Mouse (Mus musculus): ENCODE measurements at regions not wholly inside any gene's neighbourhood (a gene's known extent, or its start where the extent isn't known, plus 50 kb on each side); places are given as distances from the start of the nearest gene placed in this dataset.

- Histone ChIP-seq H3K9me3 (replicated peaks; ENCODE audit: low read length) (no peaks in the 10 kb centered on the region), H3K4me2 (ENCODE audit: insufficient read depth, low read depth, poor library complexity, severe bottlenecking) (no peak overlapping the region), H3K4me3 (replicated peaks in 1 of 3; ENCODE audit: low read depth in 2 of 3, low read length in 2 of 3, poor library complexity in 1 of 3) (no peak overlapping the region), H3K27ac (ENCODE audit: insufficient read depth, low read depth) (no peak overlapping the region), H3K9ac (ENCODE audit: insufficient read depth, low read depth) (no peak overlapping the region), H3K79me2 (replicated peaks; ENCODE audit: control insufficient read depth, extremely low read depth, insufficient read depth, poor library complexity, severe bottlenecking) (no peaks in the 10 kb centered on the region), H3K36me3 (replicated peaks in 1 of 2; ENCODE audit: control insufficient read depth in 1 of 2, insufficient read depth in 1 of 2, low read length in 1 of 2) (no peaks in the 10 kb centered on the region), H3K27me3 (replicated peaks) (no peaks in the 10 kb centered on the region), H3K4me1 (ENCODE audit: control insufficient read depth in 1 of 2, insufficient read depth in 2 of 2) (no peaks in the 10 kb centered on the region)
- in situ Hi-C loops (cut with MboI; ENCODE audit: low pct_ligation_motif_present, low pct_unique_long_range_greater_than_20kb, low sequenced_read_pairs), result no loop called here
- no peak for DNase-seq (ENCODE audit: extremely low read depth)
- dilution Hi-C loops (cut with MboI; ENCODE audit: extremely low pct_ligation_motif_present, extremely low pct_unique_long_range_greater_than_20kb, low sequenced_read_pairs), result no loop called here
- TF ChIP-seq POLR2AphosphoS2 (IDR thresholded peaks at IDR 0.05; ENCODE audit: low read depth, low read length), result no peak
These were observed 102.7 kb downstream of the Gm379 start for GRCm38 (mm10) chrX:108561977-108562376.

GRCm38 (mm10) chrX:108543149-108543548 lies 121.5 kb downstream of the Gm379 start:
- dilution Hi-C loops (cut with MboI; ENCODE audit: extremely low pct_ligation_motif_present, extremely low pct_unique_long_range_greater_than_20kb, low sequenced_read_pairs), result no loop called here
- Histone ChIP-seq H3K27ac (ENCODE audit: insufficient read depth, low read depth) (no peak overlapping the region), H3K4me1 (ENCODE audit: control insufficient read depth in 1 of 2, insufficient read depth in 2 of 2) (no peaks in the 10 kb centered on the region), H3K79me2 (replicated peaks; ENCODE audit: control insufficient read depth, extremely low read depth, insufficient read depth, poor library complexity, severe bottlenecking) (no peaks in the 10 kb centered on the region), H3K4me2 (ENCODE audit: insufficient read depth, low read depth, poor library complexity, severe bottlenecking) (no peak overlapping the region), H3K9ac (ENCODE audit: insufficient read depth, low read depth) (no peak overlapping the region), H3K9me3 (replicated peaks; ENCODE audit: low read length) (no peaks in the 10 kb centered on the region), H3K27me3 (replicated peaks) (no peaks in the 10 kb centered on the region), H3K36me3 (replicated peaks in 1 of 2; ENCODE audit: control insufficient read depth in 1 of 2, insufficient read depth in 1 of 2, low read length in 1 of 2) (no peaks in the 10 kb centered on the region), H3K4me3 (replicated peaks in 1 of 3; ENCODE audit: low read depth in 2 of 3, low read length in 2 of 3, poor library complexity in 1 of 3) (no peak overlapping the region)
- in situ Hi-C loops (cut with MboI; ENCODE audit: low pct_ligation_motif_present, low pct_unique_long_range_greater_than_20kb, low sequenced_read_pairs), result no loop called here
- TF ChIP-seq CTCF (conservative IDR thresholded peaks at IDR 0.05 in 1 of 2, IDR thresholded peaks at IDR 0.05 in 1 of 2; ENCODE audit: low read depth in 2 of 2, low read length in 2 of 2), result 0 out of 4 replicates have a peak, but pooled peaks of 1 of the 2 experiments have one; percentile 3
- TF ChIP-seq TBP (conservative IDR thresholded peaks at IDR 0.05; ENCODE audit: low read depth, low read length), result no peak
- DNase-seq (ENCODE audit: extremely low read depth), result no peak

- Histone ChIP-seq H3K4me2 (ENCODE audit: insufficient read depth, low read depth, poor library complexity, severe bottlenecking) (no peak overlapping the region), H3K36me3 (replicated peaks in 1 of 2; ENCODE audit: control insufficient read depth in 1 of 2, insufficient read depth in 1 of 2, low read length in 1 of 2) (no peaks in the 10 kb centered on the region), H3K4me1 (ENCODE audit: control insufficient read depth in 1 of 2, insufficient read depth in 2 of 2) (no peaks in the 10 kb centered on the region), H3K27ac (ENCODE audit: insufficient read depth, low read depth) (no peak overlapping the region), H3K4me3 (replicated peaks in 1 of 3; ENCODE audit: low read depth in 2 of 3, low read length in 2 of 3, poor library complexity in 1 of 3) (no peak overlapping the region), H3K27me3 (replicated peaks) (no peaks in the 10 kb centered on the region), H3K79me2 (replicated peaks; ENCODE audit: control insufficient read depth, extremely low read depth, insufficient read depth, poor library complexity, severe bottlenecking) (no peaks in the 10 kb centered on the region), H3K9me3 (replicated peaks; ENCODE audit: low read length) (no peaks in the 10 kb centered on the region), H3K9ac (ENCODE audit: insufficient read depth, low read depth) (no peak overlapping the region)
- dilution Hi-C loops (cut with MboI; ENCODE audit: extremely low pct_ligation_motif_present, extremely low pct_unique_long_range_greater_than_20kb, low sequenced_read_pairs), result no loop called here
- DNase-seq (ENCODE audit: extremely low read depth), result no peak
- TF ChIP-seq MAZ (IDR thresholded peaks at IDR 0.05; ENCODE audit: low read depth, low read length), result no peak
- in situ Hi-C loops (cut with MboI; ENCODE audit: low pct_ligation_motif_present, low pct_unique_long_range_greater_than_20kb, low sequenced_read_pairs), result no loop called here
These were observed 123.3 kb downstream of the Gm379 start for GRCm38 (mm10) chrX:108541410-108541809.

- dilution Hi-C loops (cut with MboI; ENCODE audit: extremely low pct_ligation_motif_present, extremely low pct_unique_long_range_greater_than_20kb, low sequenced_read_pairs) (no loop called here), in situ Hi-C loops (cut with MboI; ENCODE audit: low pct_ligation_motif_present, low pct_unique_long_range_greater_than_20kb, low sequenced_read_pairs) (no loop called here)
- peak; percentile 52 for DNase-seq (ENCODE audit: extremely low read depth)
- Histone ChIP-seq H3K9ac (ENCODE audit: insufficient read depth, low read depth) (no peak overlapping the region), H3K36me3 (replicated peaks in 1 of 2; ENCODE audit: control insufficient read depth in 1 of 2, insufficient read depth in 1 of 2, low read length in 1 of 2) (no peaks in the 10 kb centered on the region), H3K79me2 (replicated peaks; ENCODE audit: control insufficient read depth, extremely low read depth, insufficient read depth, poor library complexity, severe bottlenecking) (no peaks in the 10 kb centered on the region), H3K4me2 (ENCODE audit: insufficient read depth, low read depth, poor library complexity, severe bottlenecking) (no peak overlapping the region), H3K27ac (ENCODE audit: insufficient read depth, low read depth) (no peak overlapping the region), H3K4me3 (replicated peaks in 1 of 3; ENCODE audit: low read depth in 2 of 3, low read length in 2 of 3, poor library complexity in 1 of 3) (no peak overlapping the region), H3K4me1 (ENCODE audit: control insufficient read depth in 1 of 2, insufficient read depth in 2 of 2) (no peaks in the 10 kb centered on the region), H3K27me3 (replicated peaks) (no peaks in the 10 kb centered on the region), H3K9me3 (replicated peaks; ENCODE audit: low read length) (no peaks in the 10 kb centered on the region)
- TF ChIP-seq CHD1 (IDR thresholded peaks at IDR 0.05; ENCODE audit: low read depth, low read length) (no peak), SMC3 (IDR thresholded peaks at IDR 0.05; ENCODE audit: low read depth, low read length) (peak; percentile 70), RAD21 (IDR thresholded peaks at IDR 0.05; ENCODE audit: low read depth, low read length) (peak; percentile 52), BHLHE40 (IDR thresholded peaks at IDR 0.05; ENCODE audit: low read depth, low read length) (0 out of 2 replicates have a peak, but pooled peaks have one; percentile 15), CTCF (conservative IDR thresholded peaks at IDR 0.05 in 1 of 2, IDR thresholded peaks at IDR 0.05 in 1 of 2; ENCODE audit: low read depth in 2 of 2, low read length in 2 of 2) (peak; percentile 24 to 65; a peak in 3 of 4 replicates)
These were observed 127.7 kb downstream of the Gm379 start for GRCm38 (mm10) chrX:108536995-108537394.

Data from CH12.LX (cell line).